Mouse (Mus musculus): Measurements from ENCODE around the gene Tep1.
"Not testable (repeated sequence)": the region's sequence is repeated elsewhere in the genome, so short reads cannot be mapped to it uniquely, and the experiment has no call there.

Gene Tep1

GRCm38 (mm10) chr14:50868211-50868610 is 2.1 kb downstream of the Tep1 start:
- DNase-seq (ENCODE audit: low spot score in 2 of 2) = no peak

GRCm38 (mm10) chr14:50866966-50867365 is 3.4 kb downstream of the Tep1 start:
- no peak for DNase-seq (ENCODE audit: low spot score in 2 of 2)

- not testable (repeated sequence) for DNase-seq (ENCODE audit: low spot score in 2 of 2)
Measured at GRCm38 (mm10) chr14:50865005-50865404, 5.4 kb downstream of the Tep1 start.

- no peak for DNase-seq (ENCODE audit: low spot score in 2 of 2)
Measured at GRCm38 (mm10) chr14:50862641-50863040, 7.7 kb downstream of the Tep1 start.

- DNase-seq (ENCODE audit: low spot score in 2 of 2) = no peak
Measured at GRCm38 (mm10) chr14:50855788-50856187, 14.6 kb downstream of the Tep1 start.

GRCm38 (mm10) chr14:50837236-50837635 is 33.1 kb downstream of the Tep1 start:
- DNase-seq (ENCODE audit: low spot score in 2 of 2) = no peak

GRCm38 (mm10) chr14:50834435-50834834 is 35.9 kb downstream of the Tep1 start:
- DNase-seq (ENCODE audit: low spot score in 2 of 2) = no peak

GRCm38 (mm10) chr14:50833964-50834363 is 36.4 kb downstream of the Tep1 start:
- DNase-seq (ENCODE audit: low spot score in 2 of 2) = peak in 1 of 2 experiments; percentile 30

- DNase-seq (ENCODE audit: low spot score in 2 of 2) = no peak
Measured at GRCm38 (mm10) chr14:50829878-50830277, 40.5 kb downstream of the Tep1 start.

- DNase-seq (ENCODE audit: low spot score in 2 of 2) = no peak
Measured at GRCm38 (mm10) chr14:50826579-50826978, 43.8 kb downstream of the Tep1 start.

GRCm38 (mm10) chr14:50824219-50824618 is 46.1 kb downstream of the Tep1 start:
- DNase-seq (ENCODE audit: low spot score in 2 of 2) = peak in 1 of 2 experiments; percentile 42

GRCm38 (mm10) chr14:50823240-50823639 is 47.1 kb downstream of the Tep1 start:
- DNase-seq (ENCODE audit: low spot score in 2 of 2) = no peak

GRCm38 (mm10) chr14:50813060-50813459 is 57.3 kb downstream of the Tep1 start:
- no peak for DNase-seq (ENCODE audit: low spot score in 2 of 2)

GRCm38 (mm10) chr14:50807487-50808072 is 62.8 kb downstream of the Tep1 start, which contains the start of the genes Ccnb1ip1 and Parp2:
TSS of gene Ccnb1ip1 (minus strand) at chr14:50807732.
TSS of gene Parp2 (plus strand) at chr14:50807841.
- peak; percentile 98 for DNase-seq (ENCODE audit: low spot score in 2 of 2)

GRCm38 (mm10) chr14:50806469-50806868 is 63.9 kb downstream of the Tep1 start:
- not testable (repeated sequence) for DNase-seq (ENCODE audit: low spot score in 2 of 2)

- DNase-seq (ENCODE audit: low spot score in 2 of 2) = no peak
Measured at GRCm38 (mm10) chr14:50804683-50805082, 65.7 kb downstream of the Tep1 start.

- DNase-seq (ENCODE audit: low spot score in 2 of 2) = no peak
Measured at GRCm38 (mm10) chr14:50802843-50803562, 67.4 kb downstream of the Tep1 start.

- DNase-seq (ENCODE audit: low spot score in 2 of 2) = no peak
Measured at GRCm38 (mm10) chr14:50802441-50802840, 67.9 kb downstream of the Tep1 start.

- peak; percentile 34 to 54 for DNase-seq (ENCODE audit: low spot score in 2 of 2)
Measured at GRCm38 (mm10) chr14:50799502-50800259, 70.7 kb downstream of the Tep1 start.

GRCm38 (mm10) chr14:50798512-50798911 is 71.8 kb downstream of the Tep1 start:
- DNase-seq (ENCODE audit: low spot score in 2 of 2) = peak in 1 of 2 experiments; percentile 26

GRCm38 (mm10) chr14:50796464-50796863 is 73.9 kb downstream of the Tep1 start:
- DNase-seq (ENCODE audit: low spot score in 2 of 2) = no peak

- DNase-seq (ENCODE audit: low spot score in 2 of 2) = no peak
Measured at GRCm38 (mm10) chr14:50795965-50796364, 74.4 kb downstream of the Tep1 start.
